Mouse (Mus musculus) hindbrain, postnatal 0 days (tissue): ENCODE measurements around the gene Rps6ka1. TPM values are rescaled to one million over a fixed set of nuclear protein-coding genes. Genes with fewer than 3 reads are reported as not detected.

Source experiments
- ATAC-seq: fragments of 200-750 bp; cut with Nextera tagmentation; 2 replicates; pipeline ENCODE4 v1.8.0; 2017; ENCODE audit warnings: mild to moderate bottlenecking, moderate TSS enrichment, moderate library complexity
- DNase-seq: peaks from one replicate; pipeline ENCODE4 v3.0.0-alpha.2; 2015; ENCODE audit warnings: low spot score
- H3K27ac ChIP-seq: fragments of 300-500 bp; sonication (generic); 2 replicates; pipeline ENCODE4 v1.5.1; 2014; ENCODE audit warnings: mild to moderate bottlenecking
- H3K27me3 ChIP-seq: fragments of 300-500 bp; sonication (generic); 2 replicates; pipeline ENCODE4 v1.6.1; 2014; ENCODE audit warnings: low read length, mixed read lengths; ENCODE audit not compliant: insufficient read depth
- H3K36me3 ChIP-seq: fragments of 300-500 bp; sonication (generic); 2 replicates; pipeline ENCODE4 v1.6.1; 2014; ENCODE audit warnings: low read length, mixed read lengths; ENCODE audit not compliant: insufficient read depth
- H3K4me1 ChIP-seq: fragments of 300-500 bp; sonication (generic); 2 replicates; pipeline ENCODE4 v1.6.1; 2014; ENCODE audit warnings: antibody characterized with exemption, low read length, mixed read lengths; ENCODE audit not compliant: insufficient read depth
- H3K4me2 ChIP-seq: fragments of 300-500 bp; sonication (generic); 2 replicates; pipeline ENCODE4 v1.6.1; 2014; ENCODE audit warnings: low read depth, mild to moderate bottlenecking, low read length, moderate library complexity, mixed read lengths
- H3K4me3 ChIP-seq: fragments of 300-500 bp; sonication (generic); 2 replicates; pipeline ENCODE4 v1.5.1; 2014; ENCODE audit warnings: low read length
- H3K9ac ChIP-seq: fragments of 300-500 bp; sonication (generic); replicated peaks from 2 replicates; pipeline ENCODE4 v1.6.1; 2014; ENCODE audit warnings: mild to moderate bottlenecking, low read length, moderate library complexity, mixed read lengths
- H3K9me3 ChIP-seq: fragments of 300-500 bp; sonication (generic); 2 replicates; pipeline ENCODE4 v1.6.1; 2016; ENCODE audit warnings: low read length, mixed read lengths
- CTCF ChIP-seq: IDR thresholded peaks from 2 replicates; pipeline ENCODE4 v1.5.1; 2016; ENCODE audit warnings: antibody characterized with exemption, control low read depth, low read depth
- WGBS: fragments of 180-500 bp; shearing (Covaris S2); extraction: QIAGEN DNeasy Blood & Tissue Kit; methylation state at CpG from one replicate; pipeline ENCODE4 v1.1.7; 2014; 5-methylcytosine and 5-hydroxymethylcytosine counted together
- polyA plus RNA-seq: library from polyadenylated mRNA; unstranded; fragments of >200 nt; fragmentation: Nextera tagmentation; extraction: Ambion mirVana; gene quantifications from 2 replicates; pipeline ENCODE4 v1.2.1, GENCODE M21; 2015
- total RNA-seq: library from RNA; depleted of rRNA; stranded (reverse); fragments of >200 nt; gene quantifications from 2 replicates; pipeline ENCODE4 v1.2.3, GENCODE M21; 2014

Gene Rps6ka1
- total and polyA plus RNA-seq, 2 experiments from 2014 or later = 22.6 to 31.1 TPM

DNA sequence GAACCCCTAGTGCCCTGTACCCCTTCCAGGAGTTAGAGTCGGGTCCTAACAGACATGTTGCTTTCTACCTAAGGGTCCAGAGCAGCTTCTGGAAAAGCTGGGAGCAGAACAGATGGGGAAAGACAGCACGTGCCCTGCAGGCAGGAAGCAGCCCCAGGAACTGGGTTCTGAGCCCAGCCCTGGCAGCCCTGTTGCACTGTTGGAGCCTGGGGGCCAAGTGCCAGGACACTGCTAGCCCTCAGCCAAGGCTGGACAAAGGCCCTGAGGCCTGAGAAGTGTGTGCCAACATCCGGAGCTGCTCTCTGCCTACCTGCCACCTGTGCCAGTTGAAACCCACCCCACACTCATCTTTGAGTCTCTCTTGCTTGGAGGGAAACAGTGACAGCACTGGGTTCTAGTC, 2.7 kb downstream of the Rps6ka1 start:
- no peak overlapping the region for H3K27ac ChIP-seq
- 63% methylated on average over 3 of the region's 3 CpGs for WGBS
- no peaks in the 10 kb centered on the region for H3K36me3 ChIP-seq
- no peak overlapping the region for H3K9ac ChIP-seq
- no peaks in the 10 kb centered on the region for H3K27me3 ChIP-seq
- no peak overlapping the region for H3K4me3 ChIP-seq
- H3K4me2 ChIP-seq = no peak overlapping the region
- no peaks in the 10 kb centered on the region for H3K4me1 ChIP-seq
- no peak for TF ChIP-seq CTCF
- H3K9me3 ChIP-seq = no peaks in the 10 kb centered on the region
- DNase-seq (no peak), ATAC-seq (no peak)

DNA sequence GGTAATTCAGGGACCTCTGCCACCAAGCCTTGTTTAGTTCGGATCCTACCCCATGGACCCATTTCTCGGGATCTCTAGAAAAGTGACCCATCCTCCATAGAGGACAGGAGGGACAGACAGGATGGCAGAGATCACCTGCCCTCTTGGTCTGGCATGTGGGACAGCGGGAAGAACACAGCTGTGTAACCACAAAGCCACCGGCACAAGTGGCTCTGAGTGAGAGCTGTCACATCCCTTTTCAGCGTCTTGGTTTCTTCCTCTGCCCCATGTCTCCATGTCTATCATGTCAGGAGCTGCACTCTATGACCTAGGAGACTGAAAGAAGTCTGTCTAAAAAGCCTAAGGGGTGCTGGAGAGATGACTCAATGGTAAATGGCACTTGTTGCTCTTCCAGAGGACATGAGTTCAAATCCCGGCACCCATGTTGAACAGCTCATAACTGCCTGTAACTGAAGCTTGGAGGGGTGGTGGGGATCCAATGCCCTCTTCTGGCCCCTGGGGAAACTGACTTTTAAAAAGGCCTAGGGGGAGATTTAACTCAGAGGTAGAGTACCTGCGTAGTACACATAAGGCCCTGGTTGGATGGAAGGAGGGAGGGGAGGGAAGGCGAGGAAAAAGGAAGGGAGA, 3.4 kb downstream of the Rps6ka1 start:
- no peak for ATAC-seq
- TF ChIP-seq CTCF = no peak
- Histone ChIP-seq H3K4me1 (no peaks in the 10 kb centered on the region), H3K9ac (no peak overlapping the region), H3K36me3 (no peaks in the 10 kb centered on the region), H3K9me3 (no peaks in the 10 kb centered on the region), H3K27ac (no peak overlapping the region), H3K4me3 (no peak overlapping the region), H3K27me3 (no peaks in the 10 kb centered on the region), H3K4me2 (no peak overlapping the region)
- DNase-seq = no peak
- WGBS = 89% methylated on average over 8 of the region's 8 CpGs

DNA sequence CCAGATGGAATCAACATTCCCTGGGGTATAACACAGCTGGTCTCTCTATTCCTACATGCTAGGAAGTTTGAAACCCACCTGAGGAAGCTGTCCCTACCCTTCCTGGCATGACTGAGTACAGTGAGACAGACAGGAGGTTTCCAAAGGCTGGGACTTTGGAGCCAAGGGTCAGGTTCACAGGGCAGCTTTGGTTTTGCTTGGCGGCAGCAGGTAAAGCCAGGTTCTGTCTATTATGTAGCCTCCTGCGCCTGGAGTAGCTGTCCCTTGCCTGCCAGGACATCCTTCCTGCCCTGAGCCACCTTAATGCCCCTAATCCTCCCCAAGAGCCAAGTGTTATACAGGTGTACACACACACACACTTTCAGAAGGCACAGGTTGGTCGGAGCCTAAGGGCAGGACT, 5.7 kb downstream of the Rps6ka1 start:
- Histone ChIP-seq H3K4me1 (no peaks in the 10 kb centered on the region), H3K4me3 (no peak overlapping the region), H3K36me3 (no peaks in the 10 kb centered on the region), H3K27ac (no peak overlapping the region), H3K27me3 (no peaks in the 10 kb centered on the region), H3K9ac (no peak overlapping the region), H3K4me2 (no peak overlapping the region), H3K9me3 (no peaks in the 10 kb centered on the region)
- TF ChIP-seq CTCF = no peak
- no peak for ATAC-seq
- DNase-seq = no peak
- 84% methylated on average over 3 of the region's 3 CpGs for WGBS

DNA sequence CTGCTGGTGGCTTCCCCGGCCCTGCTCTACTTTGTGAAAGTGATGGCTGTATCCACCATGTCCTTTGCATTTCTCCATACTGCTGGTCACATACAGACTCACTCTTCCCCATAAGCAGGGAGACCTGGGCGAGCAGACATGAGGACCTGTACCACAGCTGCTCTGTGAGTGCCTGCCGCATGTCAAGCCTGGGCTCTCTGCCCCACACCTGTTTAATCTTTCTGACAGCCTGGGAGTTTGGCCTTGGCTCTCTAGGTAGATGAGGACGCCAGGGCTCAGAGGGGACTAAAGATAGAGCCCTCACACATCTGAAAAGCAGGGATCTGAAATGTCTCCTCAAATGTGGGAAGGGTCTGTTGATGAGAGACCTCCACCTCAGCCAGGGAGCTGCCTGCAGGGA, 6.2 kb downstream of the Rps6ka1 start:
- WGBS = 78% methylated on average over 4 of the region's 4 CpGs
- no peak for ATAC-seq
- no peak for DNase-seq
- H3K27me3 ChIP-seq = no peaks in the 10 kb centered on the region
- H3K9ac ChIP-seq = no peak overlapping the region
- H3K4me3 ChIP-seq = no peak overlapping the region
- TF ChIP-seq CTCF = no peak
- no peaks in the 10 kb centered on the region for H3K36me3 ChIP-seq
- H3K9me3 ChIP-seq = no peaks in the 10 kb centered on the region
- H3K27ac ChIP-seq = no peak overlapping the region
- H3K4me2 ChIP-seq = no peak overlapping the region
- no peaks in the 10 kb centered on the region for H3K4me1 ChIP-seq

DNA sequence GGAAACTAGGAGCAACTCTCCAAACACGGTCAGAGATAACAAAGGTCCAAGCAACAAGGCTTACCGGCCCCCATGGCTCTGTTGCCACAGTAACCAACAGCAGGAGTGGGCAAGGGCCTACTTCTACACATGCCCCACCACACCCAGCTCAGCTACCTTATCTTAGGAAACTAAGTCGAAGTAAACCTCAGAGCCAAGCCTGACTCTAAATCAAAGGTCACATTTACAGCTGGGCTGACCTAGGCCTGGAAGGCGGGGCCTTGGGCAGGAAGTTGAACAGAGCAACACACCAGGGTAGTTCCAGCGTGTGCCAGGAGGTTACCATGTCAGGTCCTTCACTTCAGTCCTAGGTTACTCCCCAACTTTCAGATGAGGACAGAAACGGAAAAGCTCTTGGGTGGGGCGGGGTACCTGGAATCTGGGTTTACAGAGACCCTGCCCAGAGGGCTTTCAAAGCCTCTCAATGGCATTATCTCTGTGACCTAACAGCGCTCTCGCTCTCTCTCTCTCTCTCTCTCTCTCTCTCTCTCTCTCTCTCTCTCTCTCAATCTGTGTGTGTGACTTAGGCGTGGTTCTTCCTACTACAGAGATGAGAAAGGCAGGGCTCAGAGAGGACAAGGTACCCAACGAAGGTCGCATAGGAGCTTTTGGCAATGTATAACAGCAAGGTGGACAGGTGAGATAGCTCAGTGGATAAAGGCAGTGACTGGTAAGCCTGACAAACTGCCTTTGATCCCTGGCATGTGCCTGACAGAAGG, 8.3 kb downstream of the Rps6ka1 start:
- 75% methylated on average over 12 of the region's 12 CpGs for WGBS
- H3K4me3 ChIP-seq = no peak overlapping the region
- H3K4me2 ChIP-seq = no peak overlapping the region
- no peaks in the 10 kb centered on the region for H3K36me3 ChIP-seq
- TF ChIP-seq CTCF = no peak
- ATAC-seq (no peak), DNase-seq (no peak)
- no peaks in the 10 kb centered on the region for H3K9me3 ChIP-seq
- no peaks in the 10 kb centered on the region for H3K27me3 ChIP-seq
- H3K9ac ChIP-seq = no peak overlapping the region
- H3K27ac ChIP-seq = no peak overlapping the region
- H3K4me1 ChIP-seq = no peaks in the 10 kb centered on the region

DNA sequence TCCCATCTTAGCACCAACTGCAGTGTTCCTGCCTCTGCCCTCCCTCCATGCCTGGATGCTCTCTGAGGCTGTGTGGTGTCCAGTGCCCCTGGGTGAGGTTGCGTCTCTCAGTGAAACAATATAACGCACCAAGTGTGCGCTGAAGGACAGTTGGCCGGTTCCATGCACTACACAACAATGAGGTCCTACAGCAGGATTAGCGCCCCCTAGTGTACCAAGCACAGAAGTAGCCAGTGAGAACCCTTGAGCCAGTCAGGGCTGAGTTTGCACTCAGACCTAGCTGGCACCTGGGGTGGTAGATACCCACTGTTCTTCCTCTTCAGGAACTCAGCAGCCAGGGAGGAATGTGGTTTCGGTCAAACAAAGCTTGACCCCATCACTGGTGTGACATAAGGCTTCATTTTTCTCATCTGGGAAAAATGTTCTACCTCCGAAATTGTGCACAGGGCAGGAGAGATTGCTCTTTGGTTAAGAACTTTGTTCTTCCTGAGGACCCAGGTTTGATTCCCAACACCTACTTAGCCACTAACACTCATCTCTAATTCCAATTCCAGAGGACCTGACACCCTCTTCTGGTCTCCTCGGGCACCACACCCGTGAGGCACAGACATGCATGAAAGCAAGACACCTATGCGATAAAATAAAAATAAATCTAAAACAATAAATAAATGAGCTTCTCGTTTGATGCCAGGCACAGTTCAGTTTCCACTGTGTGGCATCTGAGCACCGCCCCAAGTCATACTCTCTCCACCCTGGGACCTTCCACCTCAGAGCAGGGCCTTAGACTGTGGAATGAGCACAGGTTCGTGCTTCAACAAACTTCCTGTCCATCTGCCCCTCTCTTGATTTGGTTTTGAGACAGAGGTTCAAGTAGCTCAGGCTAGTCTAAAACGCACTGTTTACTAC, 9.5 kb downstream of the Rps6ka1 start:
- H3K27ac ChIP-seq = no peak overlapping the region
- no peak overlapping the region for H3K4me2 ChIP-seq
- peak; percentile 49 for TF ChIP-seq CTCF
- no peaks in the 10 kb centered on the region for H3K4me1 ChIP-seq
- H3K4me3 ChIP-seq = no peak overlapping the region
- no peaks in the 10 kb centered on the region for H3K9me3 ChIP-seq
- no peak overlapping the region for H3K9ac ChIP-seq
- DNase-seq (no peak), ATAC-seq (no peak)
- H3K36me3 ChIP-seq = no peaks in the 10 kb centered on the region
- no peaks in the 10 kb centered on the region for H3K27me3 ChIP-seq
- WGBS = 86% methylated on average over 14 of the region's 14 CpGs
